Mouse (Mus musculus) liver, embryonic 14.5 days (tissue): ENCODE data around the gene Rab3gap2. TPM values are rescaled to one million over a fixed set of nuclear protein-coding genes. Genes with fewer than 3 reads are reported as not detected.

Experiments used
- ATAC-seq: fragments of 200-750 bp; cut with Nextera tagmentation; 2 replicates; pipeline ENCODE4 v1.8.0; 2017; ENCODE audit warnings: moderate number of reproducible peaks, mild to moderate bottlenecking, moderate library complexity; ENCODE audit not compliant: insufficient read depth
- DNase-seq, 3 experiments: peaks; one replicate each; pipeline ENCODE4 v3.0.0-alpha.2; 2012 to 2013; ENCODE audit warnings: low read depth in 3 of 3, low spot score in 3 of 3
- H3K27ac ChIP-seq: fragments of 300-500 bp; sonication (generic); 2 replicates; pipeline ENCODE4 v1.5.1; 2014; ENCODE audit warnings: moderate library complexity, mild to moderate bottlenecking, control low read depth, inconsistent platforms
- H3K27me3 ChIP-seq: fragments of 300-500 bp; sonication (generic); 2 replicates; pipeline ENCODE4 v1.6.1; 2014; ENCODE audit warnings: mild to moderate bottlenecking, low read length, moderate library complexity; ENCODE audit not compliant: control insufficient read depth, insufficient read depth
- H3K36me3 ChIP-seq: fragments of 300-500 bp; sonication (generic); replicated peaks from 2 replicates; pipeline ENCODE4 v1.6.1; 2014; ENCODE audit warnings: low read depth; ENCODE audit not compliant: control insufficient read depth, insufficient read depth
- H3K4me1 ChIP-seq, 2 experiments: fragments of 200-500 bp in 1 of 2; fragments of 300-500 bp in 1 of 2; sonication (generic) in 1 of 2; replicated peaks; 2 replicates each; pipeline ENCODE4 v1.6.1; 2012 to 2014; ENCODE audit warnings: antibody characterized with exemption in 1 of 2, inconsistent platforms in 1 of 2, low read length in 1 of 2; ENCODE audit not compliant: control insufficient read depth in 2 of 2, insufficient read depth in 2 of 2
- H3K4me2 ChIP-seq: fragments of 300-500 bp; sonication (generic); 2 replicates; pipeline ENCODE4 v1.6.1; 2014; ENCODE audit warnings: low read depth, mild to moderate bottlenecking, control low read depth, moderate library complexity
- H3K4me3 ChIP-seq, 2 experiments: fragments of 200-500 bp in 1 of 2; fragments of 300-500 bp in 1 of 2; sonication (generic) in 1 of 2; 2 replicates each; pipeline ENCODE4 v1.5.1; 2012 to 2014; ENCODE audit warnings: low read depth in 2 of 2, low read length in 2 of 2, mild to moderate bottlenecking in 2 of 2, control low read depth in 1 of 2, inconsistent platforms in 1 of 2, moderate library complexity in 1 of 2; ENCODE audit not compliant: insufficient read depth in 1 of 2
- H3K9ac ChIP-seq: fragments of 300-500 bp; sonication (generic); replicated peaks from 2 replicates; pipeline ENCODE4 v1.6.1; 2014; ENCODE audit warnings: mild to moderate bottlenecking, control low read depth, moderate library complexity
- H3K9me3 ChIP-seq: fragments of 300-500 bp; sonication (generic); 2 replicates; pipeline ENCODE4 v1.6.1; 2016; ENCODE audit warnings: low read length, mixed read lengths; ENCODE audit not compliant: control insufficient read depth
- CTCF ChIP-seq: IDR thresholded peaks from 2 replicates; pipeline ENCODE4 v1.5.1; 2016; ENCODE audit warnings: antibody characterized with exemption, low read depth, control low read depth
- EP300 ChIP-seq: IDR thresholded peaks from 2 replicates; pipeline ENCODE4 v1.6.1; 2016; ENCODE audit warnings: antibody characterized with exemption, low read depth
- WGBS: fragments of 180-500 bp; shearing (Covaris S2); extraction: QIAGEN DNeasy Blood & Tissue Kit; methylation state at CpG from one replicate; pipeline ENCODE4 v1.1.7; 2014; ENCODE audit not compliant: insufficient replicate concordance; 5-methylcytosine and 5-hydroxymethylcytosine counted together
- polyA plus RNA-seq, 2 experiments: library from polyadenylated mRNA; depleted of rRNA in 1 of 2; stranded (reverse) in 1 of 2; unstranded in 1 of 2; fragments of >200 nt; fragmentation: Nextera tagmentation in 1 of 2; extraction: Ambion mirVana in 1 of 2; gene quantifications; 2 replicates each; pipeline versions ENCODE4 v1.2.1 to v1.2.3; 2012 to 2014

Rab3gap2 gene
- polyA plus RNA-seq, 2 experiments: 9.6 to 10.2 TPM

- Histone ChIP-seq H3K9ac (no peak overlapping the region), H3K9me3 (no peaks in the 10 kb centered on the region), H3K27me3 (no peaks in the 10 kb centered on the region), H3K4me2 (no peak overlapping the region), H3K36me3 (peaks cover 21% of the 10 kb centered on the region), H3K27ac (no peak overlapping the region), H3K4me3 (no peak overlapping the region), H3K4me1 (no peaks in the 10 kb centered on the region)
- ATAC-seq (no peak), DNase-seq (no peak)
- TF ChIP-seq EP300 (no peak), CTCF (peak; percentile 44)
- 71% methylated on average over 4 of the region's 4 CpGs for WGBS
These were observed 32.6 kb downstream of the Rab3gap2 start for GRCm38 (mm10) chr1:185236530-185236929.

- DNase-seq (no peak), ATAC-seq (no peak)
- H3K27me3 ChIP-seq: no peaks in the 10 kb centered on the region
- no peaks in the 10 kb centered on the region for H3K4me1 ChIP-seq
- H3K4me3 ChIP-seq: no peak overlapping the region
- H3K9ac ChIP-seq: no peak overlapping the region
- H3K9me3 ChIP-seq: no peaks in the 10 kb centered on the region
- no peak overlapping the region for H3K27ac ChIP-seq
- peaks cover 28% of the 10 kb centered on the region for H3K36me3 ChIP-seq
- TF ChIP-seq CTCF (no peak), EP300 (no peak)
- H3K4me2 ChIP-seq: no peak overlapping the region
- WGBS: 87% methylated on average over 8 of the region's 8 CpGs
These were observed 39.1 kb downstream of the Rab3gap2 start for GRCm38 (mm10) chr1:185243013-185243412.

- Histone ChIP-seq H3K4me3 (no peak overlapping the region), H3K4me1 (no peaks in the 10 kb centered on the region), H3K9me3 (no peaks in the 10 kb centered on the region), H3K27ac (no peak overlapping the region), H3K4me2 (no peak overlapping the region), H3K9ac (no peak overlapping the region), H3K36me3 (peaks cover 19% of the 10 kb centered on the region), H3K27me3 (no peaks in the 10 kb centered on the region)
- ATAC-seq (no peak), DNase-seq (no peak)
- 69% methylated on average over 7 of the region's 7 CpGs for WGBS
- TF ChIP-seq CTCF (no peak), EP300 (no peak)
These were observed 41.5 kb downstream of the Rab3gap2 start for GRCm38 (mm10) chr1:185245456-185245855.

GRCm38 (mm10) chr1:185247429-185248085 lies 43.6 kb downstream of the Rab3gap2 start:
- H3K4me3 ChIP-seq: no peak overlapping the region
- H3K36me3 ChIP-seq: peaks cover 28% of the 10 kb centered on the region
- H3K9ac ChIP-seq: no peak overlapping the region
- H3K27me3 ChIP-seq: no peaks in the 10 kb centered on the region
- WGBS: 87% methylated on average over 20 of the region's 20 CpGs
- no peaks in the 10 kb centered on the region for H3K4me1 ChIP-seq
- no peak for ATAC-seq
- H3K9me3 ChIP-seq: no peaks in the 10 kb centered on the region
- DNase-seq: no peak
- TF ChIP-seq EP300 (no peak), CTCF (no peak)
- H3K27ac ChIP-seq: no peak overlapping the region
- no peak overlapping the region for H3K4me2 ChIP-seq

GRCm38 (mm10) chr1:185248728-185249127 lies 44.8 kb downstream of the Rab3gap2 start:
- ATAC-seq: no peak
- no peak overlapping the region for H3K27ac ChIP-seq

More at GRCm38 (mm10) chr1:185248728-185249127, 44.8 kb downstream of the Rab3gap2 start:
- Histone ChIP-seq H3K9me3 (no peaks in the 10 kb centered on the region), H3K4me1 (no peaks in the 10 kb centered on the region), H3K4me3 (no peak overlapping the region), H3K9ac (no peak overlapping the region), H3K4me2 (no peak overlapping the region), H3K27me3 (no peaks in the 10 kb centered on the region), H3K36me3 (peaks cover 26% of the 10 kb centered on the region)
- DNase-seq: no peak
- no peak for TF ChIP-seq EP300
- TF ChIP-seq CTCF: no peak
- 77% methylated on average over 8 of the region's 8 CpGs for WGBS
